Mouse (Mus musculus) kidney, adult 2 months (tissue): Measurements from ENCODE around the gene Nipsnap2. TPM values are rescaled to one million over a fixed set of nuclear protein-coding genes. Genes with fewer than 3 reads are reported as not detected.

Experiments
- DNase-seq: peaks from one replicate; pipeline ENCODE4 v3.0.0; 2021
- H3K27ac ChIP-seq: fragments of 200-500 bp; 2 replicates; pipeline ENCODE4 v1.5.1; 2012; ENCODE audit warnings: low read depth, low read length, control low read depth, inconsistent platforms; ENCODE audit not compliant: insufficient read depth
- H3K27me3 ChIP-seq: fragments of 200-500 bp; replicated peaks from 2 replicates; pipeline ENCODE4 v1.6.1; 2012; ENCODE audit warnings: mild to moderate bottlenecking, moderate library complexity, low read length, inconsistent platforms; ENCODE audit not compliant: control insufficient read depth, insufficient read depth
- H3K36me3 ChIP-seq: fragments of 200-500 bp; 2 replicates; pipeline ENCODE4 v1.6.1; 2012; ENCODE audit warnings: mild to moderate bottlenecking, moderate library complexity, low read length, inconsistent platforms; ENCODE audit not compliant: control insufficient read depth, insufficient read depth
- H3K4me1 ChIP-seq: fragments of 200-500 bp; 2 replicates; pipeline ENCODE4 v1.6.1; 2011; ENCODE audit warnings: low read length; ENCODE audit not compliant: control insufficient read depth, insufficient read depth
- H3K4me3 ChIP-seq: fragments of 200-500 bp; 2 replicates; pipeline ENCODE4 v1.5.1; 2011; ENCODE audit warnings: mild to moderate bottlenecking, low read depth, low read length, control low read depth; ENCODE audit not compliant: insufficient read depth
- CTCF ChIP-seq: fragments of 200-500 bp; conservative IDR thresholded peaks from 2 replicates; pipeline ENCODE4 v1.5.1; 2011; ENCODE audit warnings: low read depth, mild to moderate bottlenecking, control low read depth, low read length, moderate library complexity, mixed read lengths; ENCODE audit not compliant: insufficient read depth, insufficient read length
- POLR2A ChIP-seq: fragments of 200-500 bp; IDR thresholded peaks from one replicate; pipeline ENCODE4 v1.6.1; 2011; ENCODE audit warnings: low read depth, low read length, control low read depth
- WGBS: fragments of 180-500 bp; shearing (Covaris S2); methylation state at CpG from one replicate; pipeline ENCODE4 v1.1.7; 2018; 5-methylcytosine and 5-hydroxymethylcytosine counted together
- polyA plus RNA-seq: library from polyadenylated mRNA; depleted of rRNA; stranded (reverse); fragments of >200 nt; gene quantifications from 2 replicates; pipeline ENCODE4 v1.2.3, GENCODE M21; 2012

The Nipsnap2 gene
- polyA plus RNA-seq, 1 experiment = 89.8 TPM

DNA sequence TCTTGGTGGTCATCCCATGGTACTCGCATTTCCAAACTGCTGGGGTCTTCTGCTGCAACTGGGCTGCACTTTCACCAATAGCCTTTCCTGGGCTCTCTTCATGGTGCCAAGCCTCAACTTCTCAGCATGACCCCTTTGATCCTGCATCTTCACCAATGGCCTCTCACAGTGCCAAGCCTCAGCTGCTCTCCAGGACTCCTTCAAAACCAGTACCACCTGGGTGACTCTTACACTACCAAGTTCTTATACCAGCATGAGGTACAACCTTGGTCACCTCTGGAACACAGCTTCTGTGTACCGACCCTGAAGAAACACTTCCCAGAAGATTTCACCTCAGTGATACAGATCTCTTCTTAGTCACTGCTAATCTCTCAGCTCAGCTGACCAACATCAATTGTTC lies 16.5 kb upstream of the Nipsnap2 start, which contains the start of gene Sept14:
Gene Sept14, minus strand, starts transcription at position 101 of the 400 bp plus-strand sequence.
- H3K36me3 ChIP-seq = no peaks in the 10 kb centered on the region
- no peaks in the 10 kb centered on the region for H3K4me1 ChIP-seq
- no peak within 1 kb of the TSS for H3K27ac ChIP-seq
- no peaks in the 10 kb centered on the region for H3K27me3 ChIP-seq
- no peak within 1 kb of the TSS for H3K4me3 ChIP-seq
- WGBS = 70% methylated on average over 2 of the region's 2 CpGs
- no peak for TF ChIP-seq POLR2A
- TF ChIP-seq CTCF = no peak
- no peak for DNase-seq

DNA sequence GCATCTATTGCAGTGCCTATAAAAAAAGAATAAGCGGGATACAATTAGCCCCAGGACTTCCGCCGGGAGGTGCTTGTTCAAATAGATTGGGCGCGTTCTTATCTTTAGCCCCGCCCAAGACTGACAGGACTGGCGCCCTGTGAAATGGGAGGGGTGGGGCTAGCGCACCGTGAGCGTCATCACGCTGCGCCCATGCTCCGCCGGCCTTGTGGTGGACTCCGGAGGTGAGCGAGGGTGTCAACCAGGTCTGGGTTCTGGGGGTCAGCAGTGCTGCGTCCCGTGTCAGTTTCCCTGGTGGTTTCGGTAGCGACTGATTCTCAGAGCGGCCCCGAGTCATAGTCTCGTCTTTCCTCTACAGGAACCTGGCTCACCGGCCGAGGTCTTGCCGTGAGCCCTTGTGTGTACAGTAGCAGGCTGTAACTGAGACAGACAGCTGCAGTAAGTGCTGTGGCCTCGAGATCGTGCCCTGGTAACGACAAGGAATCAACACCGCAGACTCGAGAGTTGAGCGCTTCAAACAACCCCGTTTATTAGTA lies 9.5 kb upstream of the Nipsnap2 start, which contains the start of gene Mrps17:
Gene Mrps17, plus strand, starts transcription at position 172 of the 536 bp plus-strand sequence.
- DNase-seq = peak; percentile 97
- Histone ChIP-seq H3K4me3 (peak within 1 kb of the TSS; percentile 98), H3K36me3 (peaks cover 2% of the 10 kb centered on the region), H3K27ac (peak within 1 kb of the TSS; percentile 78), H3K4me1 (no peaks in the 10 kb centered on the region; the same call in 1 of the 2 replicates), H3K27me3 (no peaks in the 10 kb centered on the region)
- TF ChIP-seq CTCF (no peak), POLR2A (peak; percentile 87)
- WGBS = under 1% methylated on average over 33 of the region's 33 CpGs

DNA sequence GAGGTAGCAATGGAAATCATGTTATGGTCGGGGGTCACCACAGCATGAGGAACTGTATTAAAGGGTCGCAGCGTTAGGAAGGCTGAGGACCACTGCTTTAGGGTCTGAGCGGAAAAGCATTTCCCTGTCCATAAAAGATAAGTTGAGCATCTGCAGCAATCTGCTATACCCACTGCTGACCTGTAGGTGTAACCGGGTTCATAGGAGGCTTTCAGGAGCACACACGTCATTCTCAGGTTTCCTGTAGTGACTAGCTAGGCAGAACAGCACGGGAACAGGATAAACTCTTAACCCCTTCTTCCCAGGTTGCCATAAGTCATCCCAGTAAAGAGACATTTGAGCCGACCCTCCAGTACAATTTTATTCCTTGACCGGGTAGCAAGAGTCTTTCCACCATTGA lies 7.8 kb upstream of the Nipsnap2 start:
- Histone ChIP-seq H3K27me3 (no peaks in the 10 kb centered on the region), H3K36me3 (peaks cover 2% of the 10 kb centered on the region), H3K27ac (no peak overlapping the region), H3K4me3 (no peak overlapping the region), H3K4me1 (no peaks in the 10 kb centered on the region; the same call in 1 of the 2 replicates)
- WGBS = 61% methylated on average over 9 of the region's 9 CpGs
- no peak for DNase-seq
- TF ChIP-seq CTCF = no peak
- TF ChIP-seq POLR2A = no peak

DNA sequence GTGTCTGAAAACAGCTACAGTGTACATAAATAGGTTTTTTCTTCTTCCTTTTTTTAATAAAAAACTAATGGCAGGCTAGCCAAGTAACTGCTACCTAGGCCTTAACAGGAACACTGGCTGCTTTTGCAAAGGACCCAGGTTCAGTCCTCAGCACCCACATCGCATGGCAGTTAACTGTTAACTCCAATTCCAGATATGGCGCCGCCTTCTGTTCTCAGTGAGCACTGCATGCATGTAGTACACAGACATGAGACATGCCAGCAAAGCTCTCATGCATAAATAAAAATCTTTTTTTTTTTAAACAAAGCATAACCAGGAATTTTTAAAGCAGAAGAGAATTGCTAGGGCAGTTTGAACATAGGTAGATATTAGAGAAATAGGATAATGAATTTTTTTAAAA lies 4.7 kb upstream of the Nipsnap2 start:
- TF ChIP-seq POLR2A = no peak
- TF ChIP-seq CTCF = 0 out of 2 replicates have a peak, but pooled peaks have one; percentile 6
- Histone ChIP-seq H3K4me3 (no peak overlapping the region), H3K27ac (no peak overlapping the region), H3K4me1 (no peaks in the 10 kb centered on the region; the same call in 1 of the 2 replicates), H3K27me3 (no peaks in the 10 kb centered on the region), H3K36me3 (peaks cover 2% of the 10 kb centered on the region)
- no peak for DNase-seq
- WGBS = 78% methylated on average over 3 of the region's 3 CpGs

DNA sequence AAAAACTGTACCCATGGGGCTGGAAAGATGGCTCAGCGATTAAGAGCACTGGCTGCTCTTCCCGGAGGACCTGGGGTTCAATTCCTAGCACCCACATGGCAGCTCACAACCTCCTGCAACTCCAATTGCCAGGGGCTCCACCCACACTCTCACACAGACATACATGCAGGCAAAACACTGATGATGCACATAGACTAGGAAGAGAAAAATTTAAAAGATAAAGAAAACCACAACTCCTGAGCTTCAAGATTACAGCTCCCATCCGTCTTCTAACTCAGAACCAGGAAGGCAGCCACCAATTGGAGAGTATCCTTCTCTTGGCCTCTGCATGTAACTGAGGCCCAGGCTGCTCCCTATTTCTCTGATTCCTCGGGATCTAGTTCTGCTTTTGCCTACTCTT lies 595 bp upstream of the Nipsnap2 start:
- WGBS = 42% methylated on average over 4 of the region's 4 CpGs
- H3K27ac ChIP-seq = peak overlapping the region; percentile 96
- DNase-seq = no peak
- no peaks in the 10 kb centered on the region; the same call in 1 of the 2 replicates for H3K36me3 ChIP-seq
- no peaks in the 10 kb centered on the region for H3K27me3 ChIP-seq
- peak overlapping the region; percentile 83 for H3K4me3 ChIP-seq
- H3K4me1 ChIP-seq = peaks cover 9% of the 10 kb centered on the region; the same call in 1 of the 2 replicates
- no peak for TF ChIP-seq CTCF
- no peak for TF ChIP-seq POLR2A

DNA sequence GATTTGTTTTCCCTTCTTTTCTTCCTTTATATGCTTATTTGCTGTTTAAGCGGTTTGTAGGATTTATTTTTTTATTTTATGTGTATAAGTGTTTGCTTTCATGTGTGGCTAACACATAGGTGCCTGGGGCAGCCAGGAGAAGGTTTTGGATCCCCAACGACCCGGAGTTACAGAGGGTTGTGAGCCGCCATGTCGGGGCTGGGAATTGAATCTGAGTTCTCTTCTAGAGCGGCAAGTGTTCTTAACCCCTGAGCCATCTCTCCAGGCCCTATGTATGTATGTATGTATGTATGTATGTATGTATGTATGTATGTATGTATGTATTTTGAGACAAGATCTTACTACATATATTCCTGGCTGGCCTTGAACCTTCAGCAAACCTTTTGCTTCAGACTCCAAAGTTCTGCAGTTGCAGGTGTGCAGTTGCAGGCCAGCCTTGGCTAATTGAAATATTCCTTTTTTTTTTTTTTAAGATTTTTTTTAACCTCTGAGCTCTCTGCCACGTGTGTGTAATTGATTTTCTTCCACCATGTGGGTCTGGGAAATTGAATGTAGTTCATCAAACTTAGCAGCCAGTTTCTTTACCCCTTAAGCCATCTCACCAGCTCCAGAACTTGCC lies 1.0 kb downstream of the Nipsnap2 start:
- no peak for DNase-seq
- H3K27me3 ChIP-seq = no peaks in the 10 kb centered on the region
- peak overlapping the region; percentile 83 for H3K4me3 ChIP-seq
- peaks cover 22% of the 10 kb centered on the region; the same call in 1 of the 2 replicates for H3K4me1 ChIP-seq
- H3K36me3 ChIP-seq = no peaks in the 10 kb centered on the region
- 11% methylated on average over 7 of the region's 7 CpGs for whole genome bisulfite sequencing
- no peak for TF ChIP-seq POLR2A
- no peak for TF ChIP-seq CTCF
- peak overlapping the region; percentile 99 for H3K27ac ChIP-seq

DNA sequence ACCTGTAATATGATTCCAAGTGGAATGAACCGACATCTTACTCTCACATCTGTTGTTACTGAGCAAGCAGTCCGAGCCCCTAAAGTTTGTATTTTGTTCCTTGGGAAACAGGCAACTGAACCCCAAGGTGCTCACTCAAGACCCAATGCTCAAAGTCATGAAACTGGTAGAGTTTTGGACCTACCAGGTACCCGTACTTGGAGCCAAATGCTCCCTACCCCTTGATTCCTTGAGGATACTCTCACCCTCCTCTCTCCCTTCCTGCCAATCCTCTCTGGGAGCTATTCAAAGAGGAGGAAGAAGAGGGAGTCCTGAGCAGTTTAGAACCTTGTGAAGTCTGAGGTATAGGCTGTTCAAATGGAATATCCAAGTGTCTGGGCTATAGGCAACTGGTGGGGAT lies 1.9 kb downstream of the Nipsnap2 start:
- DNase-seq = no peak
- H3K4me1 ChIP-seq = peaks cover 22% of the 10 kb centered on the region; the same call in 1 of the 2 replicates
- H3K36me3 ChIP-seq = no peaks in the 10 kb centered on the region
- no peak overlapping the region for H3K4me3 ChIP-seq
- 65% methylated on average over 3 of the region's 3 CpGs for WGBS
- TF ChIP-seq POLR2A = no peak
- TF ChIP-seq CTCF = no peak
- no peaks in the 10 kb centered on the region for H3K27me3 ChIP-seq
- H3K27ac ChIP-seq = no peak overlapping the region
